Mouse (Mus musculus): ENCODE measurements around the gene Sult6b2.

Sult6b2 gene

DNA sequence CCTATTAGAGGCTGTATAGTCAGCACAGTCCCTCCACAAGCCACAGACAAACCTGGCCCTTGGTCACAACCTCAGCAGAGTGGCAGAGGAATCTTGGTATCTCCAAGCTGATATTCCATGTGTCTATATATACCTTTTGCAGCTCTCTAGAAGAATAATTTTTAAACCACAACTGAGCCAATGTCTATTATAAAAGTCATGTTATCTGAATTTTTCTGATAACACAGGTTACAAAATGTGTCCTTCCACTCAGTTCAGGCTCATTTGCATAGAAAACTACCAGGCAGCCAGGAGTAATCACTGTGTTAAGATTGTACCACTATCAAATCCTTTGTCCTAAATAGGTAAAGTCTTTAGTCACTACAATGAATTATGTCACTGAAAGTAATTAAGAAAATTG lies at the start of gene Sult6b2:
TSS of gene Sult6b2 (minus strand) at position 101 of the 400 bp plus-strand sequence.
- no peak for DNase-seq

DNA sequence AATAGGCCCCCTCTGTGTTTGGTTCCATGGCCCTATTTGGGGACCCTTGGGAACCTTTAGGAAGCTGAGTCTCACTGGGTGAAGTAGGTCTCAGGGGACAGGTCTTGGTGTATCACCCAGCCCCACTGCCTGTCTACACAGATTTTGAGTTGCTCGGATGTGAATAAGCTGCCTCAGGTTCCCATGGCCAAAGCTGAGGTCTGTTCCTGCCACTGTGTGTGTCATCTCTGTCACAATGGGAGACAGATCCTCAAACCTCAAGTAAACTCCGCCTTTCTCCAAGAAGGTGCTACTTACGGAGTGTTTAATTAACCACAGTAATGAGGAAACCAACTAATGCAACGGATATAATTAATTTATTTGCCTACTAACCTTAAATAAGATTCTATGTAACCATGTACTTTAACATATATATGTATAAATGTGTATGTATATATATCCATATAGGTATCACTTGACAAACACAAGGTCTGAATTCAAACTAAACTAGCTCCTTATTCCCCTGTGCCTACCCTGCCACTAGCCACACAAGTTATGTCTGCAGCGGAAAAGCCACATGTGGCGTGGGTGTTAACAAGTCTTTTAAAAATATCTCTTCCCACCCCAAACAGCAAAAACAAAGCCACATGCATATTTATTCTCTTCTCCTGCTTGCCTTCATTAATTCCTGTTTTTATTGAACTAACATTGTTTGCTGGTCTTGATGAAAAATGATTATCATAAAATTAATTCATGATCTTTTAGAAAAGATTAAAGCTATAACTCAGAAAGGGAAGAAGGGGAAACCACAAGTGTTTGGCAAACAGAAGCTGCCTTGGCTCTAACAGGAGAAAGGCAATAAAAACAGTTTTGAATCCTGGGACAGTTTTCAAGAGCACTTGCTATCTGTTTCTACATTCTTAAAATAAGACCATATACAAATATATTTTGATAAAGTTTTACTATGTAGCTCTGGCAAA lies 48.4 kb upstream of the Sult6b2 start:
- DNase-seq = peak; percentile 52

DNA sequence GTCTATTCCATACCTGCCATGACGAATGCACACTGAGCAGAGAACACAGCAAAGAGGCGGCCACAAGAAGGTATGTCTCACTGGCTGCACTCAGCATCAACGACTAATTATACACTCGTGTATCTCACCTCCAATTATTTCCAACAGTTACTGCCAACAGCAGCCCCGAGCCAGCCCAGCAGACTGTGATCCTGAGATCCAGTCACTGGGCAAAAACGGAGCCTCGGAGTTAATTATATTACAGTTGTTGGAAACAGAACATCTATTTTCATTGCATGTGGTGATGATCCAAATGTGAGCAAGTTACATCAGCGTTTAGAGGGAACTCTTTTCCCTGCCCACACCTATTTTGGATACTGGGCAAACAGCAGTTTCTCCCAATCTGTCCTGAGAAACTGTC lies 46.1 kb upstream of the Sult6b2 start:
- DNase-seq = peak; percentile 94

DNA sequence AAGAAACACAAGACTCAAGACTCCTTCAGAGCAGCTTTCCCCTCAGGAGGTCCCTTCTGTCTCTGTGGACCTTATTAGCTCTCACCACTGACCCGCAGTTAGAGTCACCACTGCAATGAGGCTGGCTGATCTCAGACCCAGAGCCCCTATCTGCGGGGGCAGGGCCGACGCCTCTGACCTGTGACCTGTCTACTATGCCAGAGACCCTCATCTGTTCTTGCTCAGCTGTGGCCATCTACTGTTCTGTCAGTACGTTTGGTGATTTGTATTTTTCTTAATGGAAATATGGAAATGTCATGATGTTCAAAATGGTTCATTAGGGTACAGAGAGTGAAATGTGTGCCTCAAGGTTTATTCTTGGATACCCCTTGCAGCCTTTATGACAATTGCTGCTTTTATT lies 45.0 kb upstream of the Sult6b2 start:
- DNase-seq = peak; percentile 59

DNA sequence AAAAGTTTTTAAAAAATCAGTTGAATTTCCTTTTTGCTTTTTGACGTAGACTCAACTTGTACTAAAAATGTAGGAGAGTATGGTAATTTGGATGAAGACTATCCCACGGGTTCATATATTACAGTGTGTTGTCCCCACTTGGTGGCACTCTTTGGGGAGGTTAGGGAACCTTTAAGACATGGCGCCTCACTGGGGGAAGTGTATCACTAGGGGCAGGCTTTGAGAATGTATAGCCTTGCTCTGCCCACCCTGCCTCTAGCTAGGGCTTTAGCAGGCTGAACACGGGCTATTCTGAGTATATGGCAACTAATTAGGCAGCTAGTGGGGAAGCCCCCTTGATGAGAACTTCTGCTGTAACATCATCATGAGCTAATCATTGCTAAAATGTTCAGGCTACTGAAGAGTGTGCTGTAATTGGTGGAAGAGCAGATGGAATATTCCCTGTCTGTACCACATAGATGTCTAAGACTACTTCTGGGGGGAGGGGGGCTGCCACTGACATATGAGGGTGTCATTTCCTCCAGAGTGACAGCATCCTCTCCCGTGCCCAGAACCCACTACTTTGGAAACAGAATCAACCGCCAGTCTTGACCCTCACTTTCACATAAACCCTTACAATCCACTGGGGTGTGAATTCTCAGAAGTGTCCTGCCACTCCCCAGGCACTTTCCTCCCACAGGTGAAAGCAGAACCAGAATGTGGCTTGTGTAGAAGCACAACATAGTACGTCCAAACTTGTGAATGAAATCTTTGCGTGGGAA lies 43.8 kb upstream of the Sult6b2 start:
- peak; percentile 76 for DNase-seq

DNA sequence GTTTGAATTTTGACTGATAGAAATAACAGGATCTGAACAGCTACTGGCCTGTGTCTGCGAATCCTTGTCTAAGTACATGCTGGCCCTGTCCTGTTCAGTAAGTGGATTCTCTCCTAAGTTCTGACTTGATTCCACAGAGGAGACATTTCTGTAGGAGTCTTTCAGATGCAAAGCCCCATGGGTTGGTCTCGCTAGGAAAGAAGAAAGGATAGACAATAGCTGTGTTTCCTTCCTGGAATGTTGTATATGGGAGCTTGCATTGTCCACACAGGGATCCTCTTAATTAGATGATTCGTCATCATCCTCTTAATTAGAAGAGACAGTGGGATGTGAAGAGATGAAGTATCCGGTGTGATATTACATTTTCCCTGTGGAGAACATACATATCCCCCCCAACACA lies 42.6 kb upstream of the Sult6b2 start:
- DNase-seq = peak; percentile 44

DNA sequence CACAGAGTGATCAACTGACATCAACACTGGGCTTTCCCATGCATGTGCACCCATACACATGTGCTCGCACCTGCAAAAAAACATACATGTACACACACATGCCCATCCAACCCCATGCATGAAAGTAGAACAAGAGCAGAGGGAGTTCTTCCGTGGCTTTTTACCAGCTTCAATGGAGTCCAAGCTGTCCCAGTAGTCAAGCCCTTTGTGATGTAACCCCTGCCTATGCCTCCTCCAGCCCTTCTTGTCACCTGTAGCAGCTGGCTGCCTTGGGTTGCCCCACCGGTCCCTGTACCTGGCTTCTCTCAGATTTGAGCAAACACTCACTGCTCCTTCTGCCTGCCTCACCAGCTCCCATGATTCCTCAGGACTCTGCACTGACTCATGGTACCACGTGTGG lies 40.8 kb upstream of the Sult6b2 start:
- peak; percentile 86 for DNase-seq

DNA sequence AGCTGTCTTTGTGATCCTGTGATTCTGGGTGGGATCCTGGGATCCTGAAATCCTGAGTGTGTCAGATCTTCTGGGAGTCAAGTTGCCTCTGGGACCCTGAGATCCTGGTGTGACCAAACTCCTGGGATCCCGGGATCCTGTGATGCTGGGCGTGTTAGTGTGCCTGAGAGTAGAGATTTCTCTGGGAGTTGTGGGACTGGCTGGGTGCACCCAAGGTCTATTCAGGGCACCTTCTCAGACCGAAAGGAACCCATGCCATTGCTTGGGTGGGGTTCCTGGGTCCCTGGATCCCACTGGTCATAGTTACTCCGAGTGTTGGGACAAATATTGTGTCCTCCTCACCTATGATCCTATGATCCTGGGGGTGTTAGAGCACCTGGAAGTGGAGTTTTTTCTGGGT lies 39.8 kb upstream of the Sult6b2 start:
- DNase-seq = peak; percentile 77

DNA sequence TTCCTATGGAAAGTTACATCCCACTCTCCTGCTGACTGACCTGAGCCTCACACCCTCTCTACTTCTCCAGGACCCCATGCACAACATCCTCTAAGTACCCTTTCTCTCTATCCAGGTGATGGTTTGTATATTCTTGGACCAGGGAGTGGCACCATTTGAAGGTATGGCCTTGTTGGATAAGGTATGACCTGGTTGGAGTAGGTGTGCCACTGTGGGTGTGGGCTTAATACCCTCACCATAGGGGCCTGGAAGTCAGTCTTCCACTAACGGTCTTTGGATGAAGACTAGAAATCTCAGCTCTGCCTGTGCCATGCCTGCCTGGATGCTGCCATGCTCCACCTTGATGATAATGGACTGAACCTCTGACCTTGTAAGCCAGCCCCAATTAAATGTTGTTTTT lies 34.2 kb upstream of the Sult6b2 start:
- peak; percentile 64 for DNase-seq

DNA sequence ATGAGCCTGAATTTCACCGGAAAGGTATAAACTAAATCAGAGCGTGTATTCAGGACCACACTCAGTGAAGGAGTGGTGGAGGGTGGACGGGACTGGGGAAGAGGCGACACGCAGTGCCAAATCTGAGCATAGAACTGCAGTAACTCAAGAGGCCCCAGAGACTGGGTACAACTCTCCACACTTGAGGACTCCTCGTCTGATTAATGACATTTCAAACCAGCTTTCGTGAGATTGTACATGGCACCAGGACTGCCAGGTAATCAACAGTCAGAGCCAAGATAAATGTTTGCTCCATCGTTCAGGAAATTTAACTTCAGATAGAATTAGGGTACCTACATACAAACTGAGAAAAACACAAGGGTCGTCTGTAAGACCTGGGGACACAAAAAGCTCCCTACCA lies 33.0 kb upstream of the Sult6b2 start:
- peak; percentile 19 for DNase-seq

DNA sequence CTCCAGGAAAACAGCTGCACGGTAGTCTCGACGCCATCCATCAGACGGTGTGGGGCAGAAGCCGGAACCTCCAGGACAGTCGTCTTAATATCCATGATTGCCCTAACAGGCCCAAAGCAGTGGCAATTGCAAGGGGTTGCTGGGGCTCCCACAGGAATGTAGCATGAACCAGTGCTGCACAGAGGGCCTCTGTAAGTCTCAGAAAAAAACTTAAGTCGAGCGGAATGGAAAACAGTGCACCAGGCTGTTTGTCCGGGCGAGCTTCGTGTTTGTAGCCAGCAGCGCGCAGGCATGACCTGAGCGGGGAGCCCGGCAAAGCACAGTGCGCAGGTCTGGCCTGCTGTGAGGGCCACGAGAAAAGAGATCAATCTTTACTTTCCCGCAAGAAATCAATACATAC lies 31.4 kb upstream of the Sult6b2 start:
- DNase-seq = peak; percentile 56

DNA sequence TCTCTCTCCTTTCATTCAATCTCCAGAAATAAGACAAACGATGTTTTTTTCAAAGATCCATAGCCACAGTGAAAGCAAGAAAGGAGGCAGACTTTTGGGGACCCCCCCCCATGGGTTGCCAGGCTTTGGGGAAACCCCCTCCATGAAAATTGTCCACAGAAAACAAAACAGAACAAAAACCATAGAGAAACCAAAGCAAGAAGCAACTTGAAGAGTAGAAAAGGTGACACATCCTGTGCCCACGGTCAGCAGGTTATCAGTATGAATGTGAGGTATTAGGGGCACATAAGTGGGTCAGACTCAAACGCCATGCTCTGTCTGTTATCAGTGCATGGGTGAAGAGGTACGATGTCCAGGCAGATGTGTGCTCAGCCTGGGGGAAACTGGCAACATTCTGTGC lies 30.6 kb upstream of the Sult6b2 start:
- peak; percentile 27 for DNase-seq

DNA sequence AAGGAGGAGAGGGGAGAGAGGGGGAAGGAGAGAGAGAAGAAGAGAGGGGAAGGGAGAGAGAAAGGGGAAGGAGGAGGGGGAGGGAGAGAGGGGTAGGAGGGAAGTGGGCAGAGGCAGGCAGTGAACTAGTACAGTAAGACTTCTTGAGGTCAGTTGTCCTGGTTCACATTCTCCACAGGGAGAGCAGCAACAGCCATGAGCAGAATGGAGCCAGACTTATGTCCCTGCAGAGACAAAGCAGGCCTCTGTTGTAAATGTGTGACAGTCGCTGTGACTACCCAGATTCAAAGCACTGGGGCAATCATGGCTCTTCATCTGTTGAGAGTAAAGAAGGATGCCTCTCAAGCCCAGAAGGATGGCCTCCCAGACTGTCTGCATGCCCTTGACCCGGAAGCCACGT lies 27.4 kb upstream of the Sult6b2 start:
- peak; percentile 71 for DNase-seq

DNA sequence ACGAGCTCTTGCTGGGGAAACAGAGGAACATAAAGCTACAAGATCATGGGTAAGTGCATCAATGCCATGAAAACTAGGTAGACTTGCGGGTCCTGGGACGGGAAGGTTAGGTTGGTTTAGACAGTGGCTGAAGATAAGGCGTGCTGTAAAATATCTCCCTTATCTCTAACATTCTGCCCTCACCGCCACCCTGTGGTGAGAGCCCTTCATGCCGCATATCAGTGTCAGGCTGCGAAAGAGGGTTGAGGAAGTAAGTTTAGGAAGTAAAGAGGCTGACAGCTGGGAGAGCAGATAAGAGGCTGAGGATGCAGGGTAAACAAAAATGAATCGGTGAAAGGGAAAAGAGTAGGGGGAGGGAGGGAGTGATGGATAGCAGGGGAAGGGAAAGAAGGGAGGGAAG lies 26.9 kb upstream of the Sult6b2 start:
- peak; percentile 43 for DNase-seq

DNA sequence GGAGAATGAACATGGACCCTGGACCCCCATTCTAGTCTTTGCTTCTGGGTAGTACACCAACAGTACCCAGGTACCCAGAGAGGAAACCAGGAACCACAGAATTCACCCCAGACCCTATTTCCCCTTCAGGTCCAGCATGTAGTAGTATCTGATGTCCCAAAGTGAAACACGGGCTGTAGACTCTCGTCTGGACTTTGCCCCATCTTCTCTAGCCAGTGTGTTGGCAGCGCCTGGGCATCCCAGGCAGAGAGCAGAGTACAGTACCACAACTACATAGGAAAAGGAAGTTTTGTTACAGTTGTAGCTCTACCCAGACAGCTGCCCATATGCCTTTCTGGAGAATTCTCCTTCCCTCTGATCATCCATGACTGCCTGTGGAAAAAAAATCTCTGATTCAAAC lies 25.9 kb upstream of the Sult6b2 start:
- peak; percentile 46 for DNase-seq

DNA sequence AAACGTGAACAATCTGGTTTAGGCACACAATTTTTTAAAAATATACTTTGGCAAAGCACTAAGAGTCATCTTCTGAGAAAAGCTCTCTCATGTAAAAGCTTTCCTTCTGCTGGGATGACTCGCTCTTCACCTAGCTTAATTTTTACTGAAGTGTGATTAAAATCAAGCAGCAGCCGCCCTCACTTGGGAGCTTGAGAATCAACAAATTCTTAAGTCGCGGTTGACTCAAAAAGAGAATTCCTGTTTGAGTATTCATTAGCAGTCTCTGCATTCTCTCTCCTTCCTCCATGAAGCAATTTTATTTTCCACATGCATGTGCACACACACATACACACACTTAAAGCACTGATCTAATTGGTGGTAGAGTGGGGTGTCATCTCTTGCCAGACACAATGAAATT lies 21.1 kb upstream of the Sult6b2 start:
- DNase-seq = peak; percentile 64

DNA sequence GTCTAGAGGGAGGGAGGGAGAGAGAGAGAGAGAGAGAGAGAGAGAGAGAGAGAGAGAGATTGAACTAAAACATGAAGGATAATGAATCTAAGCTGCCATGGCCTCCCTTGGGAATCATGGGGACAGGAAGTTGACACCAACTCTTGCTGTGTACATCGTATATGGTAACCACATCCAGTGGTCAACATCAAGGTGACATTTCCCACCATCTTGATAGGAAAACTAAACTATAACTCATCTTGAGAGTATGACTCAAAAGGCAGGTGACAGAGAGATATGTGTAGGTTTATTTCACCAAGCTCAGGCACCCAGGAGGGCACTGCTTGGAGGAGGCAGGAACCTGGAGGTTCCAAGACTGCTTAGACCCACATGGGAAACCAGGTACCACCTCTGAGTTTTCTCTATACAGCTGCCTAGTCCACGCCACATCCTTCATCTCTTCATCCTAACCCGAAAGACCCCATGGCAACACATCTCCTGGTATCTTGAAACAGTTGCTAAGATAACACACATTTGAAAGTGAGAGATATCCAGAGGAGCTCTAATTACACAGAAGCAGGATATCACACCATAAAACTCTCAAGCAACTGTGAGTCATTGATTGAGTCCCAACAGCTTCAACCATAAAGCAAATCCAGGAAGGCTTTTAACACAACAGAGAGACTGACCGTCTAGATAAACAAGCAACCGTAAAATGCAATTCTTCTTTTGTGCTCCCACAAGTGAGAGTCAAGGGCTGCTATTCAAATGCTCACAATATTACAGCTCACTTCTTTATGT lies 18.9 kb upstream of the Sult6b2 start:
- peak; percentile 61 for DNase-seq

DNA sequence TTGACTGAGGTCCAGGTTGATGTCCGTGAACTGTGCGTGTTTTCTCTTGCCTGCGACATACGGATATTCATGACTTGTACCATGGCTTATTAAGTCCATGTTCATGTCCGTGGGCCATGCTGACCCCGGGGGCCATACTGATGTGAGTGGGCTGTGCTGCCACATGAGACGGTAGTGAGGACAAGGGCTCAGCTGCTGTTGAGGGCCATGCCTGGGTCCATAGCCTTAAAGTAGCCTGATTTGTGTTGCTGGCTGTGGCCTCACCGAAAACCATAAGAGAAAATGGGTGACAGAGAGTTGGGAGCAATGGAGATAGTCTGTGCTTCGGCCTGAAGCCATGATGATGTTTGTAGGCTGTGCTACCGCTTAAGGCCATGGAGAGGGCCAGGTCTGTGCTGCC lies 14.0 kb upstream of the Sult6b2 start:
- DNase-seq = peak; percentile 85

DNA sequence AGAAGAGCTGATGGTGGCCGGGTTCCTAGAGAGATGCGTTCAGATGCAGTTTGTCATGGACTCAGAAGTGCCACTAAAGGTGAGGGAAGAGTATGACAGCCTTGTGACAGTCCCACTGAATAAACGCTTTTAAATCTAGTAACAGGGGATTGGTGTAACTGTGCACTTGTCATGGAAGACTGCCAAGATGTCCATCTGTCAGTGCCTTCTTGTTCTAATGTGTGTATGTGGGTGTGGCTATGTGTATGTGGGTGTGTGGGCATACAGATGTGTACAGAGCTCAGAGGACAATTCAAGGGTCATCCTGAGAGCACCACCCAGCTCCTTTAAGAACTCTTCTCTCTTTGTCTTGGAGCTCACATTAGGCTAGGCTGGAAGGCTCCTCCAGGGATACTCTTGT lies 11.2 kb upstream of the Sult6b2 start:
- DNase-seq = peak; percentile 69

DNA sequence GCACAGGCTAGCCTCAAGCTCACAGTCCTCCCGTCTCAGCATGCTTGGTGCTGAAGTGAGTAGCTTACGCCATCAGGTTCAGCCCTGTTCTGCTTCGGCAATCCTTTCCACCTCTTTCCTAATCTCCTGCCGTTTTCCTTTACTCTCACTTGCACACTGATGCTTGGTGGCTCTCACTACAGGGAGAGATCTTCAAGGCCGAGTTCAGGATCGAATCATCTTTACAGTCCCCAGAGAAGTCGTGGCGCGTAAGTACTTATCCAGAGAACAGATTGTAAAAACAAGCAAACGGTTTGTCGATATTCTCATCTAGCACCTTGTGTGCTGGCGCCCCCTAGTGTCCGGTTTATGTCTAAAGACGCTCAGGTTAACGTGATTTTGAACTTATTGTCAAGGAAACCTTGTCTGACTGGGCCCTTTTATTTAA lies 10.2 kb upstream of the Sult6b2 start:
- peak; percentile 87 for DNase-seq

DNA sequence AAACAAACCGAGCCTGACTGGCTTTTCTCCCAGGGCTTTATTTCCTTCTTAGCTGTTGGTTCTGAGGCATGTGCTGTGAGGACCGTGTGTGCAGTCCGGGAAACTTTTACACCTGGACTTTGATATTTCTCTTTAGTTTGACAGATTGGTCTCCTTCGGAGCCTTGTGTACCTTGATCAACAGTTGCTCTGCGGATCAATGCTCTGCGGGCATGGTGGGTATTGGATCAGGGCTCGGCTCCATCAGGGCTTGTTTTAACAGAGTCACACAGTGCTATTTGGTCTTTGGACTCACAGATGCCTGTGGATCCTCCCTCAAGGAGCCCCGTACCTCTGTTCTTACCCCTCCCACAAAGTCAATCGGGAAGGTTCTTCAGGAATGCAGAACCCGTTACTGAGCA lies 9.7 kb upstream of the Sult6b2 start:
- DNase-seq = peak; percentile 65

DNA sequence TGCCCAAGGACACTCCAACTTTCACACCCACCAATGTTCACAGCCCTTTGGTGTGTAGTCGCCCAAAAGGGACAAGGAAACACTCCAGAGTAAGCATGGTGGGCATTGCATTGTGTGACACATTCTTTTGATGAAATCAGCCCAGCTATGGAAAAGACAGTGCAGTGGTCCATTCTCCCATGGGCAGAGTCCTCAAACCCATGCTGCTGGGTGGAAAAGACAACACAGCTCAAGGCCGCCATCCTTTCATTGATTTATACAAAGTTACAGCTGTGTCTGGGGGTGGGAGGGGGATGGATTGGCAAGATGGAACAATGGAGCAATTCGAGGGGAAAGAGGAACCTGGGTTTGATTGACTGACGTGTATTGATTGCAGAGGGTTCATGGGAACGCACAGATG lies 8.7 kb upstream of the Sult6b2 start:
- peak; percentile 74 for DNase-seq

DNA sequence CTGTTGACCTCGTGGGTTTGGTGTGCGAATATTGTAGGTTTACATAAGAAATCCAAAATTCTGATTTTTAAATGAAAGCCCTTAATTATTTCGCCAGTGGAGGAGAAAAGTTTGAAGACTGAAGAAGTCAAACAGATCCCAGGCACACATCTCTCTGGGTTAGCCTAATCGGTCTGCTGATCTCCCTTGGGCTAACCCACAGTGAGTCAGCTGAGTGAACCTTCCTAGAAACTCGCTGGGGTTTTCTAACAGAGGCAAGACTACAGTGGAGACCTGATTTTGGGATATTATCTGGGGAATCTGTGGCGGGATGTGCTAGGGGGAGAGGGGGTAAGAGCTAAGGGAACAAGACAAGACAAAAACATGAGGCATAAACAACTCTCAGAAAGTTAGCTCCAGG lies 5.9 kb upstream of the Sult6b2 start:
- DNase-seq = no peak

All from heart, adult 11 months (tissue).